Mouse (Mus musculus): ENCODE data around the gene Akap2. TPM values are rescaled to one million over a fixed set of nuclear protein-coding genes. Genes with fewer than 3 reads are reported as not detected.

The Akap2 gene
- total RNA-seq, 1 experiment from 2014 or later: 158 TPM

GRCm38 (mm10) chr4:57703574-57704470 lies 13.6 kb upstream of the Akap2 start:
- no peak for DNase-seq

- no peak for DNase-seq
These were observed 12.9 kb upstream of the Akap2 start for GRCm38 (mm10) chr4:57704575-57704974.

GRCm38 (mm10) chr4:57715849-57716248 lies 1.6 kb upstream of the Akap2 start:
- DNase-seq: no peak

GRCm38 (mm10) chr4:57716735-57717134 lies 722 bp upstream of the Akap2 start:
- no peak for DNase-seq

- DNase-seq: no peak
These were observed 1.9 kb downstream of the Akap2 start for GRCm38 (mm10) chr4:57719370-57719769.

GRCm38 (mm10) chr4:57720869-57721361 lies 3.5 kb downstream of the Akap2 start:
- no peak for DNase-seq

GRCm38 (mm10) chr4:57722296-57722695 lies 4.8 kb downstream of the Akap2 start:
- DNase-seq: no peak

GRCm38 (mm10) chr4:57723659-57724058 lies 6.2 kb downstream of the Akap2 start:
- no peak for DNase-seq

- no peak for DNase-seq
These were observed 8.1 kb downstream of the Akap2 start for GRCm38 (mm10) chr4:57725569-57725968.

GRCm38 (mm10) chr4:57728611-57729183 lies 11.2 kb downstream of the Akap2 start:
- DNase-seq: no peak

GRCm38 (mm10) chr4:57730047-57730446 lies 12.6 kb downstream of the Akap2 start:
- DNase-seq: no peak

- DNase-seq: no peak
These were observed 13.5 kb downstream of the Akap2 start for GRCm38 (mm10) chr4:57730801-57731598.

- no peak for DNase-seq
These were observed 14.9 kb downstream of the Akap2 start for GRCm38 (mm10) chr4:57732351-57732750.

- DNase-seq: peak; percentile 58
These were observed 16.0 kb downstream of the Akap2 start for GRCm38 (mm10) chr4:57733445-57733844.

- peak; percentile 72 for DNase-seq
These were observed 18.0 kb downstream of the Akap2 start for GRCm38 (mm10) chr4:57735426-57735825.

- peak; percentile 34 for DNase-seq
These were observed 21.5 kb downstream of the Akap2 start for GRCm38 (mm10) chr4:57738856-57739552.

GRCm38 (mm10) chr4:57743325-57743929 lies 26.0 kb downstream of the Akap2 start:
- DNase-seq: no peak

GRCm38 (mm10) chr4:57750651-57751050 lies 33.2 kb downstream of the Akap2 start:
- no peak for DNase-seq

- DNase-seq: no peak
These were observed 33.6 kb downstream of the Akap2 start for GRCm38 (mm10) chr4:57751054-57751453.

- no peak for DNase-seq
These were observed 34.1 kb downstream of the Akap2 start for GRCm38 (mm10) chr4:57751566-57751965.

GRCm38 (mm10) chr4:57755085-57755484 lies 37.6 kb downstream of the Akap2 start:
- no peak for DNase-seq

- no peak for DNase-seq
These were observed 40.5 kb downstream of the Akap2 start for GRCm38 (mm10) chr4:57757997-57758396.

Measured in adrenal gland, postnatal 25 days (tissue).